ENCODE assay signal across 11 mouse cellular contexts in genomic region chr16:64907112-64907511, GRCm38 (mm10). TPM values are rescaled to one million over a fixed set of nuclear protein-coding genes. Genes with fewer than 3 reads are reported as not detected.
A peak's percentile ranks its signal among the peaks of the same experiment; 100 is the strongest.
DNase-seq lines count a peak whose midpoint lies in the region; ATAC-seq lines count a peak whose summit lies in the region.
"Had no signal": no experiment of that assay in that cellular context is flagged by ENCODE, and none has a peak within 500 bp of the region (broad histone marks: within the 10 kb centered on the region; RNA-seq: fewer than 3 reads in every experiment).

No protein-coding gene starts in this region.

- intact Hi-C loops in left cerebral cortex, postnatal 25 days (cut with DNase I): loop anchor here (1.0 kb wide), 1 partner anchor 565 kb away; no protein-coding TSS in a partner anchor

- ATAC-seq in CD4-positive, CD25-positive, alpha-beta regulatory T cell, adult 4 months: peak; percentile 56
- ATAC-seq in common myeloid progenitor, adult 5-6 weeks (replicated peaks; ENCODE audit: low read depth, poor library complexity, severe bottlenecking): peak; percentile 63; the same call in 1 of the 2 replicates

- DNase-seq in heart, adult 11 months: peak; percentile 9
- DNase-seq in heart, postnatal 4 days: no peak
- peak; percentile 16 to 46 for DNase-seq in left cerebral cortex, postnatal 25 days (ENCODE audit: low spot score in 2 of 2)
- DNase-seq in left cerebral cortex, adult 8-10 months (ENCODE audit: low spot score in 2 of 2): no peak
- DNase-seq in adrenal gland, postnatal 25 days: no peak
- no peak for DNase-seq in gastrocnemius, postnatal 10 days
- DNase-seq: cerebellum, adult 9-10 months; kidney, adult 8-10 months; liver, embryonic 13.5 days had no signal

RNA-seq across cellular contexts. Expression of gene Cggbp1, which starts 55.3 kb away (rescaled TPM):
- 10 to 100 TPM; 61.3 to 63.1 TPM for total RNA-seq in heart, postnatal 4 days (2021)
- 10 to 100 TPM; 54.0 to 59.8 TPM for total RNA-seq in left cerebral cortex, postnatal 25 days (2021)
- total RNA-seq in left cerebral cortex, adult 8-10 months (2022): 10 to 100 TPM; 53.3 to 63.1 (median 59.0) TPM
- polyA plus RNA-seq in CD4-positive, CD25-positive, alpha-beta regulatory T cell, adult 4 months (2017; shearing (Covaris generic)): 10 to 100 TPM; 24.4 to 41.1 TPM
- 91.0 and 107 TPM in 2 replicates for total RNA-seq in common myeloid progenitor, adult 5-6 weeks (2017)
- total RNA-seq in adrenal gland, postnatal 25 days (2021): 136 and 153 TPM in 2 replicates
- total RNA-seq in gastrocnemius, postnatal 10 days (2021): 10 to 100 TPM; 40.8 to 45.4 TPM

RNA-seq across cellular contexts. Expression of gene Zfp654, which starts 55.7 kb away (rescaled TPM):
- 10 to 100 TPM; 10.6 to 10.8 TPM for total RNA-seq in heart, postnatal 4 days (2021)
- total RNA-seq in left cerebral cortex, postnatal 25 days (2021): 10 to 100 TPM; 17.4 to 18.0 TPM
- 10 to 100 TPM; 16.9 to 20.5 (median 18.3) TPM for total RNA-seq in left cerebral cortex, adult 8-10 months (2022)
- 10 to 100 TPM in 1 of 2 experiments, 1 to 10 TPM in 1; 6.1 to 10.7 TPM for polyA plus RNA-seq in CD4-positive, CD25-positive, alpha-beta regulatory T cell, adult 4 months (2017; shearing (Covaris generic))
- 26.7 and 28.8 TPM in 2 replicates for total RNA-seq in common myeloid progenitor, adult 5-6 weeks (2017)
- 23.1 and 23.3 TPM in 2 replicates for total RNA-seq in adrenal gland, postnatal 25 days (2021)
- 1 to 10 TPM; 7.5 to 8.1 TPM for total RNA-seq in gastrocnemius, postnatal 10 days (2021)

Comparison
In these comparisons a context has a peak if more than half of its experiments do, and no peak if none do; other contexts are left out.
1. DNase-seq: peak in heart, adult 11 months (single experiment) and left cerebral cortex, postnatal 25 days (2 of 2); none in heart, postnatal 4 days (single experiment), left cerebral cortex, adult 8-10 months (0 of 2), adrenal gland, postnatal 25 days (single experiment) and gastrocnemius, postnatal 10 days (single experiment).